Mouse (Mus musculus) limb, embryonic 12.5 days (tissue): ENCODE results near the gene Calhm3. TPM values are rescaled to one million over a fixed set of nuclear protein-coding genes. Genes with fewer than 3 reads are reported as not detected.

Experiments used
- ATAC-seq: fragments of 200-750 bp; cut with Nextera tagmentation; 2 replicates; pipeline ENCODE4 v1.8.0; 2017; ENCODE audit warnings: low read depth, moderate TSS enrichment; ENCODE audit not compliant: insufficient number of reproducible peaks, insufficient read depth, low FRiP score, low TSS enrichment
- H3K27ac ChIP-seq: fragments of 300-500 bp; sonication (generic); 2 replicates; pipeline ENCODE4 v1.5.1; 2016; ENCODE audit warnings: mild to moderate bottlenecking, moderate library complexity
- H3K27me3 ChIP-seq: fragments of 300-500 bp; sonication (generic); 2 replicates; pipeline ENCODE4 v1.6.1; 2016; ENCODE audit warnings: mild to moderate bottlenecking, moderate library complexity
- H3K36me3 ChIP-seq: fragments of 300-500 bp; sonication (generic); 2 replicates; pipeline ENCODE4 v1.6.1; 2016; ENCODE audit warnings: mild to moderate bottlenecking, moderate library complexity
- H3K4me1 ChIP-seq: fragments of 300-500 bp; sonication (generic); replicated peaks from 2 replicates; pipeline ENCODE4 v1.6.1; 2016
- H3K4me2 ChIP-seq: fragments of 300-500 bp; sonication (generic); 2 replicates; pipeline ENCODE4 v1.6.1; 2016; ENCODE audit warnings: mild to moderate bottlenecking, moderate library complexity
- H3K4me3 ChIP-seq: fragments of 300-500 bp; sonication (generic); replicated peaks from 2 replicates; pipeline ENCODE4 v1.5.1; 2016; ENCODE audit warnings: mild to moderate bottlenecking
- H3K9ac ChIP-seq: fragments of 300-500 bp; sonication (generic); replicated peaks from 2 replicates; pipeline ENCODE4 v1.6.1; 2016; ENCODE audit warnings: mild to moderate bottlenecking, moderate library complexity
- H3K9me3 ChIP-seq: fragments of 300-500 bp; sonication (generic); 2 replicates; pipeline ENCODE4 v1.6.1; 2016; ENCODE audit warnings: mild to moderate bottlenecking, moderate library complexity
- WGBS: fragments of 180-500 bp; shearing (Covaris S2); methylation state at CpG from one replicate; pipeline ENCODE4 v1.1.7; 2016; 5-methylcytosine and 5-hydroxymethylcytosine counted together
- polyA plus RNA-seq: library from polyadenylated mRNA; unstranded; fragments of >200 nt; fragmentation: Nextera tagmentation; extraction: Ambion mirVana; gene quantifications from 2 replicates; pipeline ENCODE4 v1.2.1, GENCODE M21; 2016

Gene Calhm3
- not detected in 2 replicates for polyA plus RNA-seq

- Histone ChIP-seq H3K4me3 (no peak within 1 kb of the TSS), H3K36me3 (no peaks in the 10 kb centered on the region), H3K4me1 (no peaks in the 10 kb centered on the region), H3K9ac (no peak within 1 kb of the TSS), H3K27me3 (peaks cover under 1% of the 10 kb centered on the region; the same call in 1 of the 2 replicates), H3K9me3 (no peaks in the 10 kb centered on the region), H3K27ac (no peak within 1 kb of the TSS), H3K4me2 (no peak within 1 kb of the TSS)
- 76% methylated on average over 11 of the region's 11 CpGs for WGBS
- ATAC-seq, result no peak
Measured at GRCm38 (mm10) chr19:47157664-47158063, at the start of gene Calhm3. Gene Calhm3 (minus strand): TSS chr19:47157764.

GRCm38 (mm10) chr19:47206126-47206525 lies 48.6 kb upstream of the Calhm3 start:
- no peak for ATAC-seq
- Histone ChIP-seq H3K27ac (no peak overlapping the region), H3K4me3 (no peak overlapping the region), H3K9me3 (no peaks in the 10 kb centered on the region), H3K36me3 (no peaks in the 10 kb centered on the region), H3K9ac (no peak overlapping the region), H3K27me3 (no peaks in the 10 kb centered on the region), H3K4me1 (peaks cover 19% of the 10 kb centered on the region), H3K4me2 (no peak overlapping the region)
- 85% methylated on average over 1 of the region's 1 CpGs for WGBS

GRCm38 (mm10) chr19:47204653-47205052 lies 47.1 kb upstream of the Calhm3 start:
- no peak for ATAC-seq
- Histone ChIP-seq H3K4me1 (peaks cover 24% of the 10 kb centered on the region), H3K4me3 (no peak overlapping the region), H3K27me3 (no peaks in the 10 kb centered on the region), H3K27ac (no peak overlapping the region), H3K9me3 (no peaks in the 10 kb centered on the region), H3K4me2 (no peak overlapping the region), H3K36me3 (no peaks in the 10 kb centered on the region), H3K9ac (no peak overlapping the region)
- whole genome bisulfite sequencing, result 84% methylated on average over 6 of the region's 6 CpGs

- Histone ChIP-seq H3K27me3 (no peaks in the 10 kb centered on the region), H3K4me1 (peaks cover 25% of the 10 kb centered on the region), H3K4me2 (no peak overlapping the region), H3K4me3 (no peak overlapping the region), H3K9me3 (no peaks in the 10 kb centered on the region), H3K36me3 (no peaks in the 10 kb centered on the region), H3K27ac (no peak overlapping the region), H3K9ac (no peak overlapping the region)
- 89% methylated on average over 6 of the region's 6 CpGs for whole genome bisulfite sequencing
- no peak for ATAC-seq
Measured at GRCm38 (mm10) chr19:47203042-47203441, 45.5 kb upstream of the Calhm3 start.

GRCm38 (mm10) chr19:47202429-47202828 lies 44.9 kb upstream of the Calhm3 start:
- Histone ChIP-seq H3K27ac (peak overlapping the region; percentile 73; the same call in 1 of the 2 replicates), H3K27me3 (no peaks in the 10 kb centered on the region), H3K4me2 (no peak overlapping the region; the same call in 1 of the 2 replicates), H3K4me3 (no peak overlapping the region), H3K36me3 (no peaks in the 10 kb centered on the region), H3K9me3 (no peaks in the 10 kb centered on the region), H3K4me1 (peaks cover 25% of the 10 kb centered on the region), H3K9ac (no peak overlapping the region)
- WGBS, result 56% methylated on average over 6 of the region's 6 CpGs
- ATAC-seq, result peak; percentile 34; the same call in 1 of the 2 replicates

GRCm38 (mm10) chr19:47201972-47202371 lies 44.4 kb upstream of the Calhm3 start:
- H3K4me2 ChIP-seq, result peak overlapping the region; percentile 30
- H3K9ac ChIP-seq, result peak overlapping the region; percentile 27; the same call in 1 of the 2 replicates
- peaks cover 25% of the 10 kb centered on the region for H3K4me1 ChIP-seq
- ATAC-seq, result 0 out of 2 replicates have a peak, but pooled peaks have one; percentile 40
- WGBS, result 32% methylated on average over 12 of the region's 12 CpGs
- H3K36me3 ChIP-seq, result no peaks in the 10 kb centered on the region
- peak overlapping the region; percentile 79 for H3K27ac ChIP-seq
- no peaks in the 10 kb centered on the region for H3K27me3 ChIP-seq
- H3K4me3 ChIP-seq, result no peak overlapping the region
- H3K9me3 ChIP-seq, result no peaks in the 10 kb centered on the region

GRCm38 (mm10) chr19:47198671-47199350 lies 41.2 kb upstream of the Calhm3 start:
- Histone ChIP-seq H3K27me3 (no peaks in the 10 kb centered on the region), H3K27ac (no peak overlapping the region), H3K9ac (no peak overlapping the region), H3K9me3 (no peaks in the 10 kb centered on the region), H3K36me3 (no peaks in the 10 kb centered on the region), H3K4me1 (peaks cover 25% of the 10 kb centered on the region), H3K4me2 (no peak overlapping the region), H3K4me3 (no peak overlapping the region)
- no peak for ATAC-seq
- 72% methylated on average over 13 of the region's 13 CpGs for WGBS

- Histone ChIP-seq H3K36me3 (no peaks in the 10 kb centered on the region), H3K27ac (no peak overlapping the region), H3K9me3 (no peaks in the 10 kb centered on the region), H3K4me1 (peaks cover 7% of the 10 kb centered on the region), H3K27me3 (no peaks in the 10 kb centered on the region), H3K9ac (no peak overlapping the region), H3K4me3 (no peak overlapping the region), H3K4me2 (no peak overlapping the region)
- no peak for ATAC-seq
- WGBS, result 92% methylated on average over 5 of the region's 5 CpGs
Measured at GRCm38 (mm10) chr19:47192158-47192557, 34.6 kb upstream of the Calhm3 start.

GRCm38 (mm10) chr19:47188515-47189128 lies 31.1 kb upstream of the Calhm3 start:
- WGBS, result 62% methylated on average over 11 of the region's 11 CpGs
- no peak overlapping the region for H3K27ac ChIP-seq
- ATAC-seq, result no peak

GRCm38 (mm10) chr19:47186514-47187275 lies 29.1 kb upstream of the Calhm3 start:
- no peak overlapping the region for H3K4me2 ChIP-seq
- H3K9me3 ChIP-seq, result peaks cover 6% of the 10 kb centered on the region
- H3K27ac ChIP-seq, result no peak overlapping the region
- H3K4me3 ChIP-seq, result no peak overlapping the region
- WGBS, result 62% methylated on average over 15 of the region's 15 CpGs
- H3K27me3 ChIP-seq, result peaks cover 10% of the 10 kb centered on the region
- H3K36me3 ChIP-seq, result no peaks in the 10 kb centered on the region
- peaks cover 17% of the 10 kb centered on the region for H3K4me1 ChIP-seq
- no peak for ATAC-seq
- no peak overlapping the region for H3K9ac ChIP-seq

More at GRCm38 (mm10) chr19:47188515-47189128, 31.1 kb upstream of the Calhm3 start:
- no peak overlapping the region for H3K9ac ChIP-seq
- peaks cover 15% of the 10 kb centered on the region for H3K4me1 ChIP-seq
- H3K4me2 ChIP-seq, result no peak overlapping the region
- H3K27me3 ChIP-seq, result peaks cover 4% of the 10 kb centered on the region; the same call in 1 of the 2 replicates
- no peak overlapping the region for H3K4me3 ChIP-seq
- no peaks in the 10 kb centered on the region for H3K36me3 ChIP-seq
- no peaks in the 10 kb centered on the region for H3K9me3 ChIP-seq

GRCm38 (mm10) chr19:47184736-47185135 lies 27.2 kb upstream of the Calhm3 start:
- H3K36me3 ChIP-seq, result no peaks in the 10 kb centered on the region
- H3K9ac ChIP-seq, result no peak overlapping the region
- 53% methylated on average over 4 of the region's 4 CpGs for WGBS
- no peak for ATAC-seq
- H3K4me2 ChIP-seq, result no peak overlapping the region
- peaks cover 28% of the 10 kb centered on the region for H3K27me3 ChIP-seq
- H3K4me3 ChIP-seq, result no peak overlapping the region
- peaks cover 10% of the 10 kb centered on the region for H3K9me3 ChIP-seq
- H3K27ac ChIP-seq, result no peak overlapping the region
- H3K4me1 ChIP-seq, result peaks cover 20% of the 10 kb centered on the region
